ENCODE assay signal across 1 mouse cellular context in genomic region chr5:31221304-31221945, GRCm38 (mm10).
A peak's percentile ranks its signal among the peaks of the same experiment; 100 is the strongest.
TF ChIP-seq lines count a peak whose summit lies in the region.

No protein-coding gene starts in this region.

TF ChIP-seq in MEL, 35 proteins besides CTCF, POLR2A, EP300 and RAD21:
- peak; percentile 73 for TF ChIP-seq HCFC1 (IDR thresholded peaks at IDR 0.05; ENCODE audit: low read depth, low read length)
- no peak for TF ChIP-seq USF1 (IDR thresholded peaks at IDR 0.05; ENCODE audit: low read depth, low read length)
- no peak for TF ChIP-seq MYB (IDR thresholded peaks at IDR 0.05; ENCODE audit: low read depth, low read length)
- TF ChIP-seq MAZ (IDR thresholded peaks at IDR 0.05; ENCODE audit: low read depth, low read length), result 0 out of 2 replicates have a peak, but pooled peaks have one; percentile 28
- TF ChIP-seq SIN3A (IDR thresholded peaks at IDR 0.05; ENCODE audit: low read length), result peak; percentile 89
- TF ChIP-seq ZNF384 (IDR thresholded peaks at IDR 0.05; ENCODE audit: low read depth, low read length), result peak; percentile 68
- TF ChIP-seq MEF2A (IDR thresholded peaks at IDR 0.05; ENCODE audit: extremely low read depth, insufficient replicate concordance, low read depth, low read length, poor library complexity, severe bottlenecking), result no peak
- TF ChIP-seq TBP (IDR thresholded peaks at IDR 0.05; ENCODE audit: low read depth, low read length), result peak; percentile 76
- TF ChIP-seq BHLHE40 (IDR thresholded peaks at IDR 0.05; ENCODE audit: borderline replicate concordance, low read depth, low read length), result no peak
- TF ChIP-seq TAL1 (IDR thresholded peaks at IDR 0.05; ENCODE audit: low read length), result no peak
- no peak for TF ChIP-seq MAFK (IDR thresholded peaks at IDR 0.05; ENCODE audit: borderline replicate concordance, low read depth, low read length)
- TF ChIP-seq POLR2AphosphoS5 (IDR thresholded peaks at IDR 0.05; ENCODE audit: borderline replicate concordance, low read depth, low read length), result no peak; the same call in 1 of the 2 replicates
- TF ChIP-seq CHD1 (IDR thresholded peaks at IDR 0.05; ENCODE audit: low read depth, low read length), result no peak
- no peak for TF ChIP-seq RCOR1 (IDR thresholded peaks at IDR 0.05; ENCODE audit: low read depth, low read length)
- no peak for TF ChIP-seq NRF1 (IDR thresholded peaks at IDR 0.05; ENCODE audit: insufficient read depth, low read depth, low read length, poor library complexity, severe bottlenecking)
- TF ChIP-seq USF2 (IDR thresholded peaks at IDR 0.05; ENCODE audit: borderline replicate concordance in 1 of 2, insufficient read depth in 1 of 2, low read depth in 1 of 2, low read length in 2 of 2), result no peak
- TF ChIP-seq CHD2 (IDR thresholded peaks at IDR 0.05; ENCODE audit: low read length), result no peak
- TF ChIP-seq MAX (IDR thresholded peaks at IDR 0.05; ENCODE audit: low read length), result peak; percentile 52; the same call in 1 of the 2 replicates
- 0 out of 2 replicates have a peak, but pooled peaks have one; percentile 17 for TF ChIP-seq UBTF (IDR thresholded peaks at IDR 0.05; ENCODE audit: borderline replicate concordance, insufficient read depth, low read depth, low read length)
- TF ChIP-seq ZC3H11A (IDR thresholded peaks at IDR 0.05; ENCODE audit: low read depth, low read length), result peak; percentile 72
- no peak for TF ChIP-seq KAT2A (conservative IDR thresholded peaks at IDR 0.05; ENCODE audit: low read depth, low read length)
- TF ChIP-seq MXI1 (IDR thresholded peaks at IDR 0.05; ENCODE audit: low read depth, low read length), result peak; percentile 76
- peak; percentile 90 for TF ChIP-seq MYC (IDR thresholded peaks at IDR 0.05; ENCODE audit: low read depth, low read length)
- TF ChIP-seq E2F4 (IDR thresholded peaks at IDR 0.05; ENCODE audit: borderline replicate concordance, low read depth, low read length), result no peak
- no peak for TF ChIP-seq POLR2AphosphoS2 (IDR thresholded peaks at IDR 0.05; ENCODE audit: low read length)
- TF ChIP-seq NELFE (IDR thresholded peaks at IDR 0.05; ENCODE audit: low read depth, low read length), result no peak
- TF ChIP-seq GABPA (IDR thresholded peaks at IDR 0.05; ENCODE audit: low read depth, low read length), result no peak
- peak; percentile 42; the same call in 1 of the 2 replicates for TF ChIP-seq ETS1 (IDR thresholded peaks at IDR 0.05; ENCODE audit: low read depth, low read length)
- TF ChIP-seq TCF12 (IDR thresholded peaks at IDR 0.05; ENCODE audit: low read depth, low read length), result no peak; the same call in 1 of the 2 replicates
- peak; percentile 78 for TF ChIP-seq SMC3 (IDR thresholded peaks at IDR 0.05; ENCODE audit: low read depth, low read length)
- TF ChIP-seq JUND (IDR thresholded peaks at IDR 0.05; ENCODE audit: low read depth, low read length), result no peak
- TF ChIP-seq GATA1 (IDR thresholded peaks at IDR 0.05; ENCODE audit: low read depth, low read length), result no peak
